Mouse (Mus musculus): ENCODE measurements at regions not wholly inside any gene's neighbourhood (a gene's known extent, or its start where the extent isn't known, plus 50 kb on each side); places are given as distances from the start of the nearest gene placed in this dataset.

GRCm38 (mm10) chr15:88535516-88535915 is 64.6 kb upstream of the Zdhhc25 start:
- no peak for DNase-seq (ENCODE audit: extremely low read depth, insufficient read length, low spot score)

- DNase-seq (ENCODE audit: extremely low read depth, insufficient read length, low spot score) = peak; percentile 34
These were observed 62.9 kb upstream of the Zdhhc25 start for GRCm38 (mm10) chr15:88537190-88537589.

- DNase-seq (ENCODE audit: extremely low read depth, insufficient read length, low spot score) = no peak
These were observed 57.5 kb upstream of the Zdhhc25 start for GRCm38 (mm10) chr15:88542567-88542966.

GRCm38 (mm10) chr15:88544216-88544615 is 55.9 kb upstream of the Zdhhc25 start:
- DNase-seq (ENCODE audit: extremely low read depth, insufficient read length, low spot score) = no peak

- no peak for DNase-seq (ENCODE audit: extremely low read depth, insufficient read length, low spot score)
These were observed 51.8 kb upstream of the Zdhhc25 start for GRCm38 (mm10) chr15:88548261-88548660.

Measured in 3134 (cell line).